Mouse (Mus musculus) bone marrow, adult 2 months (tissue): ENCODE data around the gene Amz2.

Experiments
- CTCF ChIP-seq: fragments of 200-500 bp; IDR thresholded peaks from 2 replicates; pipeline ENCODE4 v1.5.1; 2011; ENCODE audit warnings: low read length, control low read depth; ENCODE audit not compliant: control insufficient read depth, insufficient read depth
- POLR2A ChIP-seq: fragments of 200-500 bp; IDR thresholded peaks from 2 replicates; pipeline ENCODE4 v1.6.1; 2011; ENCODE audit warnings: low read depth, mild to moderate bottlenecking, control low read depth, low read length, borderline replicate concordance; ENCODE audit not compliant: control insufficient read depth

DNA sequence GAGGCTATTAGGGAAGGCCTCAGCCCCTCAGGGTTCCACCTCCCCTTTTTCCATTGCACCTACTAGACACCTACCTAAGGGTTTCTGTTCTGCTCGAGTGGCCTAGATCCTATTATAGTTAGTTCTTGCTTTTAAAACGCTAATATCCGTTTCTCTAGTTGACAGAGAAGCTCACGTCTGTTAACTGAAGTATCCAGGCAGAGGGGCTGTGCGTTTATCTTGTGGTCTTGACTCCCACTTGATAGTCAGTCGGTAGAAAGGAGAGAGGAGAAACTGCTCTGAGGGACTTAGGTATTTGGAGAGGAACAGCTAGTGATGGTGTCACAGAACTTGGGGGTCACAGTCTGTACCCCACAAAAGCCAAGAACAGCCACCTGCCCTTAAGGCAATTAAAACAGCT lies 50.9 kb downstream of the Amz2 start:
- TF ChIP-seq CTCF (no peak), POLR2A (no peak)
